Mouse (Mus musculus) ES-E14 (cell line): ENCODE results near the gene Rtn3. TPM values are rescaled to one million over a fixed set of nuclear protein-coding genes. Genes with fewer than 3 reads are reported as not detected.

ENCODE experiments used
- DNase-seq: peaks from one replicate; pipeline ENCODE4 v3.0.0-alpha.2; 2013; ENCODE audit warnings: low read depth, low spot score
- H3K27ac ChIP-seq: 2 replicates; pipeline ENCODE4 v1.5.1; 2012; ENCODE audit warnings: low read depth, mild to moderate bottlenecking, low read length, moderate library complexity, mixed read lengths; ENCODE audit not compliant: poor library complexity, insufficient read depth, severe bottlenecking
- H3K36me3 ChIP-seq: 2 replicates; pipeline ENCODE4 v1.6.1; 2012; ENCODE audit warnings: mild to moderate bottlenecking, low read length, moderate library complexity, mixed read lengths; ENCODE audit not compliant: control insufficient read depth, poor library complexity, insufficient read depth, severe bottlenecking
- H3K4me1 ChIP-seq, 2 experiments: fragments of 150-350 bp in 1 of 2; sonication (generic) in 1 of 2; 2 replicates each; pipeline ENCODE4 v1.6.1; 2012; ENCODE audit warnings: low read length in 2 of 2, mild to moderate bottlenecking in 1 of 2, mixed read lengths in 1 of 2; ENCODE audit not compliant: control insufficient read depth in 2 of 2, insufficient read depth in 2 of 2, poor library complexity in 1 of 2
- H3K4me3 ChIP-seq, 2 experiments: fragments of 150-350 bp in 1 of 2; sonication (generic) in 1 of 2; 2 replicates each; pipeline ENCODE4 v1.5.1; 2012; ENCODE audit warnings: low read length in 2 of 2, low read depth in 1 of 2, mild to moderate bottlenecking in 1 of 2, mixed read lengths in 1 of 2; ENCODE audit not compliant: insufficient read depth in 1 of 2, poor library complexity in 1 of 2, severe bottlenecking in 1 of 2
- H3K9ac ChIP-seq: 2 replicates; pipeline ENCODE4 v1.6.1; 2012; ENCODE audit warnings: low read depth, mild to moderate bottlenecking, low read length, mixed read lengths; ENCODE audit not compliant: poor library complexity, insufficient read depth, severe bottlenecking
- H3K9me3 ChIP-seq: fragments of 150-350 bp; sonication (generic); 2 replicates; pipeline ENCODE4 v1.6.1; 2012; ENCODE audit warnings: low read depth, mild to moderate bottlenecking, low read length; ENCODE audit not compliant: control insufficient read depth, insufficient read depth
- CHD2 ChIP-seq: IDR thresholded peaks from 2 replicates; pipeline ENCODE4 v1.6.1; 2014; ENCODE audit warnings: mild to moderate bottlenecking, low read depth, low read length, inconsistent platforms
- HCFC1 ChIP-seq: IDR thresholded peaks from 2 replicates; pipeline ENCODE4 v1.6.1; 2012; ENCODE audit warnings: low read length, inconsistent platforms, borderline replicate concordance; ENCODE audit not compliant: insufficient read depth
- MAFK ChIP-seq: IDR thresholded peaks from 2 replicates; pipeline ENCODE4 v1.6.1; 2014; ENCODE audit warnings: mild to moderate bottlenecking, low read depth, low read length, inconsistent platforms; ENCODE audit not compliant: insufficient read depth
- ZC3H11A ChIP-seq: IDR thresholded peaks from 2 replicates; pipeline ENCODE4 v1.6.1; 2012; ENCODE audit warnings: low read depth, mild to moderate bottlenecking, inconsistent platforms, low read length, borderline replicate concordance
- ZNF384 ChIP-seq: IDR thresholded peaks from 2 replicates; pipeline ENCODE4 v1.6.1; 2012; ENCODE audit warnings: low read depth, low read length, inconsistent platforms
- in situ Hi-C, 2 experiments: fragments of 600-800 bp; cut with MboI; formaldehyde crosslinking; loops; one replicate each; pipeline ENCODE4 v1.15.1; 2025; ENCODE audit warnings: low sequenced_read_pairs in 2 of 2, inconsistent platforms in 1 of 2; ENCODE audit not compliant: unreplicated experiment in 2 of 2
- total RNA-seq: library from RNA; depleted of rRNA; stranded (reverse); fragments of 300-350 nt; gene quantifications from 2 replicates; pipeline ENCODE4 v1.2.3, GENCODE M21; 2012; rRNA removed

Gene Rtn3
- 70.5 and 78.6 TPM in 2 replicates for total RNA-seq

GRCm38 (mm10) chr19:7482599-7483511, at the start of gene Rtn3:
Gene Rtn3 (minus strand): TSS chr19:7483281.
- Histone ChIP-seq H3K36me3 (no peaks in the 10 kb centered on the region), H3K9ac (peak within 1 kb of the TSS; percentile 94), H3K4me3 (peak within 1 kb of the TSS; percentile 89 to 98), H3K9me3 (no peaks in the 10 kb centered on the region), H3K27ac (peak within 1 kb of the TSS; percentile 94), H3K4me1 (peaks cover 0 to 4% of the 10 kb centered on the region in 2 experiments; a peak in 1 of 4 replicates)
- no peak for TF ChIP-seq ZNF384
- no peak for TF ChIP-seq MAFK
- TF ChIP-seq CHD2: no peak
- TF ChIP-seq ZC3H11A: no peak
- peak; percentile 58 for TF ChIP-seq HCFC1
- DNase-seq: peak; percentile 94
- in situ Hi-C loops: no loop called here

- Histone ChIP-seq H3K4me3 (no peak overlapping the region), H3K27ac (no peak overlapping the region), H3K4me1 (no peaks in the 10 kb centered on the region), H3K9me3 (no peaks in the 10 kb centered on the region), H3K9ac (no peak overlapping the region), H3K36me3 (peaks cover 7% of the 10 kb centered on the region)
- no peak for DNase-seq
- in situ Hi-C loops: loop anchor here in 1 of 2 experiments (10.0 kb wide), 1 partner anchor 73 kb away; the partner anchor contains the start of gene Lgals12
- TF ChIP-seq HCFC1 (no peak), CHD2 (no peak), ZNF384 (no peak), ZC3H11A (no peak), MAFK (no peak)
Measured at GRCm38 (mm10) chr19:7531906-7532305, 48.8 kb upstream of the Rtn3 start.

GRCm38 (mm10) chr19:7528639-7529428, 45.8 kb upstream of the Rtn3 start:
- Histone ChIP-seq H3K9me3 (no peaks in the 10 kb centered on the region), H3K4me3 (no peak overlapping the region), H3K27ac (no peak overlapping the region), H3K4me1 (no peaks in the 10 kb centered on the region), H3K9ac (no peak overlapping the region), H3K36me3 (peaks cover 7% of the 10 kb centered on the region)
- in situ Hi-C loops: no loop called here
- peak; percentile 51 for DNase-seq
- TF ChIP-seq ZNF384: no peak
- TF ChIP-seq ZC3H11A: peak; percentile 98
- TF ChIP-seq CHD2: no peak
- no peak for TF ChIP-seq MAFK

- TF ChIP-seq HCFC1: no peak
- TF ChIP-seq ZNF384: no peak
- no peak for TF ChIP-seq MAFK
- no peak for TF ChIP-seq CHD2
- TF ChIP-seq ZC3H11A: no peak
- no peak for DNase-seq
- in situ Hi-C loops: loop anchor here in 1 of 2 experiments (5.0 kb wide), 1 partner anchor 72 kb away; no protein-coding TSS in a partner anchor
Measured at GRCm38 (mm10) chr19:7524879-7525278, 41.8 kb upstream of the Rtn3 start.

More at GRCm38 (mm10) chr19:7524879-7525278, 41.8 kb upstream of the Rtn3 start:
- Histone ChIP-seq H3K36me3 (peaks cover 3% of the 10 kb centered on the region), H3K27ac (no peak overlapping the region), H3K9me3 (no peaks in the 10 kb centered on the region), H3K9ac (no peak overlapping the region), H3K4me3 (no peak overlapping the region), H3K4me1 (no peaks in the 10 kb centered on the region)
